Mouse (Mus musculus): ENCODE data around the gene Nfia. TPM values are rescaled to one million over a fixed set of nuclear protein-coding genes. Genes with fewer than 3 reads are reported as not detected.

Nfia gene
- total and polyA plus RNA-seq, 3 experiments, result 0.96 to 25.1 (median 1.3) TPM

GRCm38 (mm10) chr4:97908576-97909147, 136.1 kb downstream of the Nfia start:
- ATAC-seq (ENCODE audit: extremely low read depth, insufficient number of reproducible peaks, low FRiP score, poor library complexity, severe bottlenecking) (no peak), DNase-seq (ENCODE audit: low spot score) (no peak)
- Histone ChIP-seq H3K27me3 (ENCODE audit: insufficient read depth, low read length) (no peaks in the 10 kb centered on the region), H3K36me3 (replicated peaks) (peaks cover 4% of the 10 kb centered on the region), H3K4me1 (ENCODE audit: insufficient read depth, low read depth, low read length) (no peaks in the 10 kb centered on the region), H3K4me3 (ENCODE audit: low read depth, low read length) (no peak overlapping the region), H3K9me3 (replicated peaks) (peaks cover 17% of the 10 kb centered on the region)
- no peak for TF ChIP-seq CTCF (IDR thresholded peaks at IDR 0.05; ENCODE audit: low read depth, low read length)
- no peak for TF ChIP-seq POLR2AphosphoS5 (IDR thresholded peaks at IDR 0.05; ENCODE audit: insufficient replicate concordance, low read depth, low read length)
- no peak for TF ChIP-seq GATA2 (IDR thresholded peaks at IDR 0.05; ENCODE audit: borderline replicate concordance, low read depth, low read length)
- no peak for TF ChIP-seq GATA1 (IDR thresholded peaks at IDR 0.05; ENCODE audit: borderline replicate concordance, low read length)
- TF ChIP-seq TAL1 (conservative IDR thresholded peaks at IDR 0.05; ENCODE audit: low read depth, low read length), result no peak

GRCm38 (mm10) chr4:97910115-97910776, 137.7 kb downstream of the Nfia start:
- H3K36me3 ChIP-seq (replicated peaks), result peaks cover 7% of the 10 kb centered on the region
- no peak for ATAC-seq (ENCODE audit: extremely low read depth, insufficient number of reproducible peaks, low FRiP score, poor library complexity, severe bottlenecking)
- no peaks in the 10 kb centered on the region for H3K4me1 ChIP-seq (ENCODE audit: insufficient read depth, low read depth, low read length)
- DNase-seq (ENCODE audit: low spot score), result no peak
- TF ChIP-seq CTCF (IDR thresholded peaks at IDR 0.05; ENCODE audit: low read depth, low read length) (no peak), GATA1 (IDR thresholded peaks at IDR 0.05; ENCODE audit: borderline replicate concordance, low read length) (no peak), POLR2AphosphoS5 (IDR thresholded peaks at IDR 0.05; ENCODE audit: insufficient replicate concordance, low read depth, low read length) (no peak)
- H3K4me3 ChIP-seq (ENCODE audit: low read depth, low read length), result no peak overlapping the region
- no peaks in the 10 kb centered on the region for H3K27me3 ChIP-seq (ENCODE audit: insufficient read depth, low read length)
- H3K9me3 ChIP-seq (replicated peaks), result peaks cover 15% of the 10 kb centered on the region

GRCm38 (mm10) chr4:97910777-97911580, 138.4 kb downstream of the Nfia start:
- peaks cover 7% of the 10 kb centered on the region for H3K36me3 ChIP-seq (replicated peaks)
- no peaks in the 10 kb centered on the region for H3K27me3 ChIP-seq (ENCODE audit: insufficient read depth, low read length)
- no peak overlapping the region for H3K4me3 ChIP-seq (ENCODE audit: low read depth, low read length)
- DNase-seq (ENCODE audit: low spot score) (no peak), ATAC-seq (ENCODE audit: extremely low read depth, insufficient number of reproducible peaks, low FRiP score, poor library complexity, severe bottlenecking) (no peak)
- no peaks in the 10 kb centered on the region for H3K4me1 ChIP-seq (ENCODE audit: insufficient read depth, low read depth, low read length)
- TF ChIP-seq CTCF (IDR thresholded peaks at IDR 0.05; ENCODE audit: low read depth, low read length) (no peak), POLR2AphosphoS5 (IDR thresholded peaks at IDR 0.05; ENCODE audit: insufficient replicate concordance, low read depth, low read length) (no peak), GATA2 (IDR thresholded peaks at IDR 0.05; ENCODE audit: borderline replicate concordance, low read depth, low read length) (no peak), GATA1 (IDR thresholded peaks at IDR 0.05; ENCODE audit: borderline replicate concordance, low read length) (no peak), TAL1 (conservative IDR thresholded peaks at IDR 0.05; ENCODE audit: low read depth, low read length) (no peak)
- peaks cover 15% of the 10 kb centered on the region for H3K9me3 ChIP-seq (replicated peaks)

- no peak for ATAC-seq (ENCODE audit: extremely low read depth, insufficient number of reproducible peaks, low FRiP score, poor library complexity, severe bottlenecking)
- Histone ChIP-seq H3K4me1 (ENCODE audit: insufficient read depth, low read depth, low read length) (no peaks in the 10 kb centered on the region), H3K9me3 (replicated peaks) (peaks cover 15% of the 10 kb centered on the region), H3K4me3 (ENCODE audit: low read depth, low read length) (no peak overlapping the region), H3K36me3 (replicated peaks) (peaks cover 7% of the 10 kb centered on the region), H3K27me3 (ENCODE audit: insufficient read depth, low read length) (no peaks in the 10 kb centered on the region)
- DNase-seq (ENCODE audit: low spot score), result no peak
- TF ChIP-seq CTCF (IDR thresholded peaks at IDR 0.05; ENCODE audit: low read depth, low read length) (no peak), TAL1 (conservative IDR thresholded peaks at IDR 0.05; ENCODE audit: low read depth, low read length) (no peak), POLR2AphosphoS5 (IDR thresholded peaks at IDR 0.05; ENCODE audit: insufficient replicate concordance, low read depth, low read length) (no peak), GATA1 (IDR thresholded peaks at IDR 0.05; ENCODE audit: borderline replicate concordance, low read length) (no peak), GATA2 (IDR thresholded peaks at IDR 0.05; ENCODE audit: borderline replicate concordance, low read depth, low read length) (no peak)
Measured at GRCm38 (mm10) chr4:97911755-97912154, 139.2 kb downstream of the Nfia start.

- H3K36me3 ChIP-seq (replicated peaks), result peaks cover 7% of the 10 kb centered on the region
- DNase-seq (ENCODE audit: low spot score) (no peak), ATAC-seq (ENCODE audit: extremely low read depth, insufficient number of reproducible peaks, low FRiP score, poor library complexity, severe bottlenecking) (no peak)
- no peaks in the 10 kb centered on the region for H3K4me1 ChIP-seq (ENCODE audit: insufficient read depth, low read depth, low read length)
- no peak overlapping the region for H3K4me3 ChIP-seq (ENCODE audit: low read depth, low read length)
- TF ChIP-seq GATA1 (IDR thresholded peaks at IDR 0.05; ENCODE audit: borderline replicate concordance, low read length) (no peak), GATA2 (IDR thresholded peaks at IDR 0.05; ENCODE audit: borderline replicate concordance, low read depth, low read length) (no peak), CTCF (IDR thresholded peaks at IDR 0.05; ENCODE audit: low read depth, low read length) (no peak), TAL1 (conservative IDR thresholded peaks at IDR 0.05; ENCODE audit: low read depth, low read length) (no peak), POLR2AphosphoS5 (IDR thresholded peaks at IDR 0.05; ENCODE audit: insufficient replicate concordance, low read depth, low read length) (no peak)
- H3K27me3 ChIP-seq (ENCODE audit: insufficient read depth, low read length), result no peaks in the 10 kb centered on the region
- peaks cover 15% of the 10 kb centered on the region for H3K9me3 ChIP-seq (replicated peaks)
Measured at GRCm38 (mm10) chr4:97912155-97912554, 139.6 kb downstream of the Nfia start.

- DNase-seq (ENCODE audit: low spot score) (no peak), ATAC-seq (ENCODE audit: extremely low read depth, insufficient number of reproducible peaks, low FRiP score, poor library complexity, severe bottlenecking) (no peak)
- no peak overlapping the region for H3K4me3 ChIP-seq (ENCODE audit: low read depth, low read length)
- H3K27me3 ChIP-seq (ENCODE audit: insufficient read depth, low read length), result no peaks in the 10 kb centered on the region
- TF ChIP-seq POLR2AphosphoS5 (IDR thresholded peaks at IDR 0.05; ENCODE audit: insufficient replicate concordance, low read depth, low read length) (no peak), GATA2 (IDR thresholded peaks at IDR 0.05; ENCODE audit: borderline replicate concordance, low read depth, low read length) (no peak), CTCF (IDR thresholded peaks at IDR 0.05; ENCODE audit: low read depth, low read length) (no peak), GATA1 (IDR thresholded peaks at IDR 0.05; ENCODE audit: borderline replicate concordance, low read length) (no peak), TAL1 (conservative IDR thresholded peaks at IDR 0.05; ENCODE audit: low read depth, low read length) (no peak)
- peaks cover 7% of the 10 kb centered on the region for H3K36me3 ChIP-seq (replicated peaks)
- H3K4me1 ChIP-seq (ENCODE audit: insufficient read depth, low read depth, low read length), result no peaks in the 10 kb centered on the region
- peaks cover 19% of the 10 kb centered on the region for H3K9me3 ChIP-seq (replicated peaks)
Measured at GRCm38 (mm10) chr4:97912560-97912959, 140.0 kb downstream of the Nfia start.

Data from G1E (cell line).